Mouse (Mus musculus) midbrain, embryonic 14.5 days (tissue): Measurements from ENCODE around the gene Sik3. TPM values are rescaled to one million over a fixed set of nuclear protein-coding genes. Genes with fewer than 3 reads are reported as not detected.
A peak's percentile ranks its signal among the peaks of the same experiment; 100 is the strongest.

Experiments
- ATAC-seq: fragments of 200-750 bp; cut with Nextera tagmentation; 2 replicates; pipeline ENCODE4 v1.8.0; 2017; ENCODE audit warnings: moderate number of reproducible peaks, moderate library complexity; ENCODE audit not compliant: low FRiP score, low TSS enrichment
- DNase-seq: peaks from one replicate; pipeline ENCODE4 v3.0.0-alpha.2; 2015
- H3K27ac ChIP-seq: fragments of 300-500 bp; sonication (generic); replicated peaks from 2 replicates; pipeline ENCODE4 v1.5.1; 2014; ENCODE audit warnings: mild to moderate bottlenecking, low read depth, low read length, moderate library complexity
- H3K27me3 ChIP-seq: fragments of 300-500 bp; sonication (generic); 2 replicates; pipeline ENCODE4 v1.6.1; 2014; ENCODE audit warnings: low read length, control low read depth, mixed read lengths; ENCODE audit not compliant: control insufficient read depth, insufficient read depth
- H3K36me3 ChIP-seq: fragments of 300-500 bp; sonication (generic); 2 replicates; pipeline ENCODE4 v1.6.1; 2014; ENCODE audit warnings: low read length, control low read depth; ENCODE audit not compliant: control insufficient read depth, insufficient read depth
- H3K4me1 ChIP-seq: fragments of 300-500 bp; sonication (generic); 2 replicates; pipeline ENCODE4 v1.6.1; 2014; ENCODE audit warnings: mild to moderate bottlenecking, antibody characterized with exemption, low read length, control low read depth; ENCODE audit not compliant: control insufficient read depth, insufficient read depth
- H3K4me2 ChIP-seq: fragments of 300-500 bp; sonication (generic); 2 replicates; pipeline ENCODE4 v1.6.1; 2014; ENCODE audit warnings: mild to moderate bottlenecking, low read length, moderate library complexity
- H3K4me3 ChIP-seq: fragments of 300-500 bp; sonication (generic); replicated peaks from 2 replicates; pipeline ENCODE4 v1.5.1; 2014; ENCODE audit warnings: low read depth, low read length
- H3K9ac ChIP-seq: fragments of 300-500 bp; sonication (generic); replicated peaks from 2 replicates; pipeline ENCODE4 v1.6.1; 2014; ENCODE audit warnings: mild to moderate bottlenecking, low read length, moderate library complexity
- H3K9me3 ChIP-seq: fragments of 300-500 bp; sonication (generic); 2 replicates; pipeline ENCODE4 v1.6.1; 2016; ENCODE audit warnings: low read length, control low read depth, mixed read lengths; ENCODE audit not compliant: control insufficient read depth
- WGBS: fragments of 180-500 bp; shearing (Covaris S2); extraction: QIAGEN DNeasy Blood & Tissue Kit; methylation state at CpG from one replicate; pipeline ENCODE4 v1.1.7; 2014; 5-methylcytosine and 5-hydroxymethylcytosine counted together
- polyA plus RNA-seq: library from polyadenylated mRNA; unstranded; fragments of >200 nt; fragmentation: Nextera tagmentation; extraction: Ambion mirVana; gene quantifications from 2 replicates; pipeline ENCODE4 v1.2.1, GENCODE M21; 2014

Gene Sik3
- polyA plus RNA-seq, 1 experiment from 2014 or later, result 10.3 TPM

DNA sequence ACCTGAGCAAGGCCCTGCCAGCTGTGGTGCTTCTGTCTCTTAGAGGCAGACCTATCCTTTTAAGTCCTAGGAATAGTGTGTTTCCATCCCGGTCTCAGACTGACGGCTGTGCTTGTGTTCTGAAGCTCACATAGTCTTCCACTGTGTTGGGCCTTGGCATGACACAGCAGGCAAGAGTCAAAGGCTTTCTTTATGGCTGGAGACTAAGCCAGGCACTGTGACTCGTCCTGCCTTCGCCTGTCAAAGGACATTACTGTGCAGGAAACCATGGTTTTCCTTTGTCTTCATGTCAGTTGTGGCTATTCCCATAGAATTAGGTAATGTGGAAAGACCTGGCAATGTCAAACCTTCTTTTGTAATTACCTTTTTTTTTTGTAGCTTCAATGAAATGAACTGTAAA is 144.1 kb downstream of the Sik3 start:
- Histone ChIP-seq H3K9ac (no peak overlapping the region), H3K27me3 (no peaks in the 10 kb centered on the region), H3K4me1 (no peaks in the 10 kb centered on the region), H3K4me2 (no peak overlapping the region), H3K9me3 (no peaks in the 10 kb centered on the region), H3K4me3 (no peak overlapping the region), H3K27ac (no peak overlapping the region), H3K36me3 (no peaks in the 10 kb centered on the region)
- 17% methylated on average over 4 of the region's 4 CpGs for WGBS
- ATAC-seq (no peak), DNase-seq (peak; percentile 30)

DNA sequence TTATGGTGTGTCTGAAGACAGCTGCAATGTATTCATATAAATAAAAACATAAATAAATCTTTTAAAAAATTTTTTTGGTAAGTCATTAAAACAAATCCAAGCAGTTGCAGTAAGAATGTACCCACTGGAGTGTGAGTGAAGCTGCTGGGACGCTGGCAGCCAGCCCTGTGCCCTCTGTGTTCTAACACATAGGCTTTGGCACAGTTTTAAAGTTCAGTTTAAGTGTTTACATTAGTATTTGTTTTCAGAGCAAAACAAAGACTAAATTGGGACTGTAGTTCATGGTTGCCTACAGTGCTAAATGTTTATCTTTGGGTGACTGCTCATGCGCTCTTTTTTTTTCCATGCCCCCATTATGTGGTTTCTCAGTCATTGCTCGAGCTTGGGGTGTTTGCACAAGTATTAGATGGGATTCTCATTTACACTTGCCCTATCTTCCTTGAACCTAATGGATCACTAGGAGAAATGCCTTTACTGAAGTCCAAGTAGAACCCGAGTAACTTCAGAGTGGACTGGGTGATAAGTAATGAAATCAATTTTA is 145.7 kb downstream of the Sik3 start:
- no peak for DNase-seq
- Histone ChIP-seq H3K36me3 (no peaks in the 10 kb centered on the region), H3K9me3 (no peaks in the 10 kb centered on the region), H3K4me3 (no peak overlapping the region), H3K4me1 (no peaks in the 10 kb centered on the region), H3K4me2 (no peak overlapping the region), H3K27me3 (no peaks in the 10 kb centered on the region), H3K27ac (no peak overlapping the region), H3K9ac (no peak overlapping the region)
- WGBS, result 84% methylated on average over 4 of the region's 4 CpGs
- ATAC-seq, result no peak

- no peaks in the 10 kb centered on the region for H3K4me1 ChIP-seq
- no peak overlapping the region for H3K9ac ChIP-seq
- DNase-seq, result no peak
- no peak overlapping the region for H3K4me2 ChIP-seq
- no peak overlapping the region for H3K27ac ChIP-seq
- no peaks in the 10 kb centered on the region for H3K36me3 ChIP-seq
- ATAC-seq, result no peak
- no peaks in the 10 kb centered on the region for H3K27me3 ChIP-seq
- no peaks in the 10 kb centered on the region for H3K9me3 ChIP-seq
- 90% methylated on average over 8 of the region's 8 CpGs for WGBS
- H3K4me3 ChIP-seq, result no peak overlapping the region
These were observed 150.8 kb downstream of the Sik3 start for GRCm38 (mm10) chr9:46163430-46163829.

DNA sequence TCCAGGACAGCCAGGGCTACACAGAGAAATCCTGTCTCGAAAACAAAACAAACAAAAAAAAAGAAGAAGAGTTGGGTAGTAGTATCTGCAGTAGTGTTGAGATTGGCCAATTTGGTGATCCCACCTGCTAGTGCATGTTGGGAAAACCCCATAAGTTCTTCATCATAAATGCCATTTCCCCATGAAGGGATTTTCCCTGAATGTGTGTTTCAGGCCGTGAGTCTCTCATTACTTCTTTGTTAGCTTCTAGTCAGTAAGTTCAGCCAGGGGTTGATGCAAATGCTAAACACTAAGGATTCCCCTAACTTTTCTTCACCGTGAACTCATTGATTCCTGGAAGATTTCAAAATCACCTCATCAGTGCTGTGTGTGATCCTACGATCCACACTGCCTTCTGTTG is 156.2 kb downstream of the Sik3 start:
- no peak for DNase-seq
- WGBS, result 85% methylated on average over 4 of the region's 4 CpGs
- Histone ChIP-seq H3K27ac (no peak overlapping the region), H3K4me1 (no peaks in the 10 kb centered on the region), H3K9me3 (no peaks in the 10 kb centered on the region), H3K4me2 (no peak overlapping the region), H3K27me3 (no peaks in the 10 kb centered on the region), H3K9ac (no peak overlapping the region), H3K36me3 (no peaks in the 10 kb centered on the region), H3K4me3 (no peak overlapping the region)
- no peak for ATAC-seq

DNA sequence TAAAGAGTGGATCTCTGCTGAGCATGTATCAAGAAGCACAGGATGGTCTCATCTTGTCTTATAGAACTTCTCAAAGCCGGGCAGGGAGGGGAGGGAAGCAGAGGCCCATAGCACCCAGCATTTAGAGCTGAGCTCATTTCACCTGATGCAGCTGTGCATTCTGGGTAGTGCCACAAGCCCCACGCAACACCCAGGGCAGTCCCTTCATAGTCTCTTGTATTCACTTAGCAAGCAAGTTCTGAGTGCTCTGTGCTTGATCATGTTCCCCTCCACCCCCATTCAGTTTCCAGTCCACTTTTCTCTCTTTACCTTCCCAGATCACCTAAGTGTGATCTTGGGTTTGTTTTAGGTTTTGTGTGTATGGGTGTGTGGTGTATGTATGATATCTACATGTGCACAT is 159.6 kb downstream of the Sik3 start:
- DNase-seq (no peak), ATAC-seq (no peak)
- H3K9me3 ChIP-seq, result no peaks in the 10 kb centered on the region
- H3K4me3 ChIP-seq, result no peak overlapping the region
- H3K36me3 ChIP-seq, result no peaks in the 10 kb centered on the region
- H3K9ac ChIP-seq, result no peak overlapping the region
- 84% methylated on average over 2 of the region's 2 CpGs for WGBS
- no peaks in the 10 kb centered on the region for H3K27me3 ChIP-seq
- H3K27ac ChIP-seq, result no peak overlapping the region
- H3K4me1 ChIP-seq, result no peaks in the 10 kb centered on the region
- H3K4me2 ChIP-seq, result no peak overlapping the region

GRCm38 (mm10) chr9:46172953-46173352 is 160.3 kb downstream of the Sik3 start:
- H3K4me3 ChIP-seq, result no peak overlapping the region
- ATAC-seq (no peak), DNase-seq (no peak)
- no peak overlapping the region for H3K27ac ChIP-seq
- H3K4me2 ChIP-seq, result no peak overlapping the region
- 70% methylated on average over 2 of the region's 2 CpGs for WGBS
- H3K27me3 ChIP-seq, result no peaks in the 10 kb centered on the region
- H3K36me3 ChIP-seq, result no peaks in the 10 kb centered on the region
- H3K9ac ChIP-seq, result no peak overlapping the region
- H3K9me3 ChIP-seq, result no peaks in the 10 kb centered on the region
- H3K4me1 ChIP-seq, result no peaks in the 10 kb centered on the region

DNA sequence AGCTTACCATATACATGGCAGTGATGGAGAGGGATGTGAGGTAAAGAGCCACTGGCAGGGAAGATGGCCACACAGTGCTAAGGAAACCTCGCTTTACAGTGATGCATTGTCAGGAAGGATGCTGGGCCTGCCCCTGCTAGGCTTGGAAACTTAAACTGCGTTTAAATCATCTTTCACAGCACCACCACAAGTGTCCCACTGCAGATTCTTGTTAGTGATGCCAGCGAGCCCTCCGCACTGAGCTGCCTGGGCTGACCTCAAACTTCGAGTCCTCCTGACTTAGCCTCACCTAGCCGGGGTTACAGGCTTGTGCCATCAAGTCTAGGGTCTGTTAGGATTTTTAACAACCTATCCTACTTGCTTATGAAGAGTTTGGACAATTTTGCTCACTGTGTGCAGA is 161.3 kb downstream of the Sik3 start:
- Histone ChIP-seq H3K9ac (no peak overlapping the region), H3K4me3 (no peak overlapping the region), H3K27me3 (no peaks in the 10 kb centered on the region), H3K4me2 (no peak overlapping the region), H3K27ac (no peak overlapping the region), H3K4me1 (no peaks in the 10 kb centered on the region), H3K36me3 (peaks cover 8% of the 10 kb centered on the region; the same call in 1 of the 2 replicates), H3K9me3 (no peaks in the 10 kb centered on the region)
- 94% methylated on average over 6 of the region's 6 CpGs for WGBS
- no peak for DNase-seq
- ATAC-seq, result no peak

GRCm38 (mm10) chr9:46174770-46175294 is 162.2 kb downstream of the Sik3 start:
- Histone ChIP-seq H3K27me3 (no peaks in the 10 kb centered on the region), H3K36me3 (peaks cover 8% of the 10 kb centered on the region; the same call in 1 of the 2 replicates), H3K27ac (no peak overlapping the region), H3K9me3 (no peaks in the 10 kb centered on the region), H3K4me3 (no peak overlapping the region), H3K9ac (no peak overlapping the region), H3K4me1 (no peaks in the 10 kb centered on the region), H3K4me2 (no peak overlapping the region)
- ATAC-seq, result no peak
- WGBS, result 84% methylated on average over 5 of the region's 5 CpGs
- no peak for DNase-seq

DNA sequence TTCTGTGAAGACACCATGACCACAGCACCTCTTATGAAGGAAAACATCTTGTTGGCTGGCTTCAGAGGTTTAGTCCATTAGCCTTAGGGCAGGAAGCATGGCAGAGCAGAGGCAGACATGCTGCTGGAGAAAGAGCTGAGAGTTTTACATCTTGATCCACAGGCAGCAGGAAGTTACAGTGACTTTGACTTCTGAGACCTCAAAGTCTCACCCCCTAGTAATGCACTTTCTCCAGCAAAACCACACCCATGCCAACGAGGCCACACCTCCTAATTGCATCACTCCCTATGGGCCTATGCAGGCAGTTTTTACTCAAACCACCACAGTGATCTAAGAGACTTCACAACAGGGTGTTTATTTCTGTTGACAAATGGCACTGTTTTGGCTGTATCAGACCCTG is 162.7 kb downstream of the Sik3 start:
- H3K9ac ChIP-seq, result no peak overlapping the region
- peaks cover 8% of the 10 kb centered on the region; the same call in 1 of the 2 replicates for H3K36me3 ChIP-seq
- no peaks in the 10 kb centered on the region for H3K4me1 ChIP-seq
- no peak overlapping the region for H3K4me3 ChIP-seq
- 91% methylated on average over 1 of the region's 1 CpGs for WGBS
- H3K9me3 ChIP-seq, result no peaks in the 10 kb centered on the region
- no peak overlapping the region for H3K4me2 ChIP-seq
- no peak overlapping the region for H3K27ac ChIP-seq
- no peaks in the 10 kb centered on the region for H3K27me3 ChIP-seq
- ATAC-seq (no peak), DNase-seq (no peak)
